Mouse (Mus musculus) megakaryocyte progenitor cell, adult 5-6 weeks (primary cell): ENCODE data around the gene Ndufs2. TPM values are rescaled to one million over a fixed set of nuclear protein-coding genes. Genes with fewer than 3 reads are reported as not detected.
A peak's percentile ranks its signal among the peaks of the same experiment; 100 is the strongest.

Source experiments
- ATAC-seq: replicated peaks from 2 replicates; pipeline ENCODE4 v1.8.0; 2016; ENCODE audit warnings: mild to moderate bottlenecking, moderate TSS enrichment, inconsistent platforms; ENCODE audit not compliant: poor library complexity
- total RNA-seq, 2 experiments: library from RNA; stranded (forward) in 1 of 2; stranded (reverse) in 1 of 2; fragments of 157-497, 149-512 nt in 1 of 2; fragments of 200-1000 nt in 1 of 2; gene quantifications; 2 replicates each; pipeline versions ENCODE4 v1.2.3 to v1.2.4; 2015 to 2017

Ndufs2 gene
- total RNA-seq, 2 experiments from 2014 or later = 280 to 323 TPM

DNA sequence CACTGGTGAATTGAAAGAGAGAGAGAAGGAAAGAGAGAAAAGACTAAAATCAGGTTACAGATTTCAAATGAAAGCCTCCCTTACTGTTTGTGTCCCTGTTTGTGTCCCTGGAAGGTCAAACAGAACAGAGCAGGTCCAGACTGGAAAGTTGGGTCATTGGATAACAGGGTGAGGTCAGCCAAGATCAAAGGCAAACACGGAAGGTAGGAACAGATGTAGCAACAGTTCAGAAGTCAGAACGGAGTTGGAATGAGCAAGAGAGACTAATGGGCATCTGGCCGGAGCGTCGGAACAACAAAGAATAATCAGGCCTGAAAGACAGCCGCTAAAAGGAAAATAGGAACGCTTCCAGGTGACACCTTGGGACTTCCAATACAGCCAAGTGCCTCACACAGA, 46.9 kb downstream of the Ndufs2 start:
- ATAC-seq = no peak

DNA sequence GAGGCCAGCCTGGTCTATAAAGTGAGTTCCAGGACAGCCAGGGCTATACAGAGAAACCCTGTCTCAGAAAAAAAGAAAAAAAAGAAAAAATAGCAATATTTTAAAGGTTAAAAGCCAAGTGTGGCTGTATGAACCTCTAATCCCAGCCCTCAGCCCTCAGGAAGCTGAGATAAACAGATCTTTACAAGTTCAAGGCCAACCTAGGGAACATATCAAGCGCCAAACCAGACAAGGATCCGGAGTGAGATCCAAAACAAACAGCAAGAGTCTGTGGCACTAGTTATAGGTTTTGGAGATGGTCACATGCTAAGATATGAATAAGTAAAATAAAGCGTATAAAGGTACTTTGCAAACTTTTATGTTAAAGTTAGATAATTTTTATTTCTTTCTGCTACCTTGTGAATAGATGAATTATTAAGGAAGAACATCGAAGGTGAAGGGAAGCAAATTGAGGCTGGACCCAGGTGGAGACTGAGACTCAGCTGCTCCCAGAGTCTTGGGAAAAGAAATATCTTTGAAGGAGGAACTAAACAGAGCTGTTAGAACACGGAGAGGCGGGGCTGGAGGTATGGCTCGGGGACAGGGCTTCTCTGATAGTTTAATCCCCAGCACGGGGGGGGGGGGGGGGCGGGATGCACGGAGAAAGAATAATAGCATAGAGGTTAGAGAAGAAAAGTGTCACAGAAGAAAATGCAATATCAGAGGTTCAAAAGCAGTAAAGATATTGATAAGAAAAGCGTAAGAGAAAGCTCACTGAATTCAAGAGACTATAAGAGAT, 47.5 kb downstream of the Ndufs2 start:
- ATAC-seq = no peak

DNA sequence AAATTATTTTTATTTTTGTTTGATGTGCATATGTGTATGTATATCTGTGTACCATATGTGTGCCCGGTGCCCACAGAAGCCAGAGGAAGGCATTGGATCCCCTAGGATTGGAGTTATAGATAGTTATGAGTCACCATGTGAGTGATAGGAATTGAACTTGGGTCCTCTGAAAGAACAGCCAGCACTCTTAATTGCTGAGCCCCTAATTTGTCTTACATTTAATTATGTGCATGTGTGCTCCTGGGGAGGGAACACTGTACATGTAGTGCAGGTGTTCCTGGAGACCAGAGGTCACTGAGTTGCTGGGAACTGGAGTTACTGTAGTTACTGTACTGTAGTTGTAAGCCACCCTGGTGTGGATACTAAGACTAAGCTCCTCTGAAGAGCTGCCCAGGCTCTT, 50.4 kb downstream of the Ndufs2 start:
- ATAC-seq = no peak

DNA sequence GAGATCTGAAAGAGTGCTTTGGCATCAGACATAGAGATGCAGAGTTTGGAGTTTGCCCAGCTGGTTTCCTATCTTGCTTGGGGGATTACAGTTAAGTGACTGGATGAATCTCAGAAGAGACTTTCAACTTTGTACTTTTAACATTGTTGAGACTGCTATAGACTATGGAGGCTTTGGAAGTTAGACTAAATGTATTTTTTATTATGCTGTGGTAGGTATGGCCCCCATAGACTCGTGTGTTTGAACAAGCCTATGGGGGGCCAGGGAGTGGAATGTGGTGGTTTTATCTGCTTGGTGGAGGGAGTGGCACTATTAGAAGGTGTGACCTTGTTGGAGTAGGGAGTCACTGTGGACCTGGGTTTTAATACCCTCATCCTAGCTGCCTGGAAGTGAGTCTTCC, 51.7 kb downstream of the Ndufs2 start:
- no peak for ATAC-seq

DNA sequence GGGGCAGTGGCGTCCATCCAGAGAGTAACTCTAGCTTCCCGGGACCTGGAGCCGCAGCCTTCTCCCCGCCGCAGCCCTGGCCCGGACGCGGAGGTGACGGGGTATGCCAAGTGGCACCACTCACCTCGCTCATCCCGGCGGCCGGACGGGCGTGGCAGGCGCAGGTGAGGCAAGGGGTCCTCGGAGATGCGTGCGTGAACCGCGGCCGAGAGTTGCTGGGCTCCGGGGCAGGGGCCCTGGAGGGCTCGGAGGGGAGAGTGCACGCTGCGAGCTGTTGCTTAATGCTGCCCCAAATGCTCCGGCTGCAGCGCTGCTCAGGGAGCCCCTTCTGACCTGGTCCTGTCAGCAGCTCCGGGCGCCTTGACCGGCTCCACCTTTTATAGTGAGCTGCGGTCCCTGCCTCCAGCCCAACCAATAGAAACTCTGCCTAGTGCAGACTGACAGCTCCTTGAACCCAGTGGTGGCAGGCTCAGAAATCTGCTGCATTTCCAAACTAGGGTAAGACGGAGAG, 55.2 kb downstream of the Ndufs2 start, which contains the start of gene Pcp4l1:
Gene Pcp4l1 (minus strand): TSS at position 382 of the 511 bp plus-strand sequence.
- peak; percentile 98 for ATAC-seq

DNA sequence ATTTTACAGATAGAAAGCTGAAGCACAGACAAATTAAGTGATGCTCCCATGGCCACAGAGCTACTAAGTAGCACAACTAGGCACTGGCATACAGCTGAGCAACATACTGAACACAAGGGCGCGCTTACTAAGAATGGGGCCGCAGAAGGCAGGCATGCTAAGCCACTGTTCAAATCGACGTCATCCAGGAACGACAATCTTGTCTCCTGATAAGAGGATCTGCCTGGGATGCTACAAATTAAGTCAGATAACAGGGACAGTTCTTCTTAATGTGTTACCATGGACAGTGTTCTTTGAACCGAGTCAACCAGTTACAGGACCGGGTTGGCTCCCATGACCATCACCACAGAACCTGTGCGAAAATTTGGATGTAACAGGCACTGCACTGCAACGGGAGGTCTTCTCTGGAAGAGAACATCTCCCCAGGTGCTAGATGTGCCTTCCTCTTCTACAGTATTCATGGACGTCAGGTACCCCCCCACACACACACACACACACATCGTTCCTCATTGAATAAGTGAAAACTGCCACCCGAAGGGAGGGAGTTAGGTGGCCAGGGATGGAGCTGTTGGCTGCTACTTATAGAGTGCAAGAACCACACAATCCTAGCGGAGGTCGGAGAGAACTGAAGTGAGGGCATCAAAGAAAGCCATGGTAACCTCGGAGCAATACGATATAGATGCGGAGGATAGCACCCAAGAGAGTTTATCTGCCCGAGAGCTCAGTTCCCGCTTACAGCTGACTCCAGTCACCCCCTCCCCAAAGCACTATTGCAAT, 56.0 kb downstream of the Ndufs2 start:
- no peak for ATAC-seq

DNA sequence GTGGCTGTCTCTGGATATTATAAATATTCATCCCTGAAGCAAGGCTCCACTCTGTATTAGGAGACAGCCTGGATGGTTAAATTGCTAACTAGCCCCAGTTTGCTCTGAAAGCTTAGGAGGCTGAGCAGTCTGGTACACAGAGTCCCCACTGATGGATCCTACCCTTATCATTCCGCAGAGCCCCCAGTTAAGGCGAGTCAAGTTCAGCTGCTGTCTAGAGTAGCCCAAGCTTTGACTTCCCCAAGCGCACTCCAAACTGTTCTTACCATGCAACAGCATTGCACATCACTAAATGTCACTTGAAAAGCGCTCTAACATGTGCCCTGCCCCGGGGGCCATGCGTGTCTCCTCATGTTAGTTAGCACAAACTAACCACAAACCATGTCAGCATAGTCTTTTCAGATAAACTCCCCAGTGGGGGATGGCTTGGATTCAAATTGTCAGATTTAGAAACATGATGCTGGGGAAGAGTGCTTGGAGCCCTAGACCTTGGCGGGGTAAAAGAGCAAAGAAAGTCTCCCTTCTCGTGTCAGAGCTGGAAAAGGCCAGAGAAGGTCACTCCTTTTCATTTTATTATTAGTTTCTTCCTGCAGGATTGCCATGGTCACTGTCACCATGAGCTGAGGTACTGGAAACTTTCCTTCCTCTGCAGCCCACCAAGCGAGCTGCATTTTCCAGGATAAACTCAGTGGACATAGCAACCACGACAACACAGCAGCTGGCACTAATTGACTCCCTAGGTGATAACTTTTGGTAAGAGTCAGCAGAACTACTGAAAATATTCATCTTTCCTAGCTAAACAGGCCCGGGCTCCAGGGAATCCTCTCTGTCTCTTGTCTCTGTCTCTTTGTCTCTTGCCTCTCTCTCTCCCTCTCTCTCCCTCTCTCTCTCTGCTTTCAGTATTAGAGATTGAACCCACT, 57.0 kb downstream of the Ndufs2 start:
- ATAC-seq = no peak

DNA sequence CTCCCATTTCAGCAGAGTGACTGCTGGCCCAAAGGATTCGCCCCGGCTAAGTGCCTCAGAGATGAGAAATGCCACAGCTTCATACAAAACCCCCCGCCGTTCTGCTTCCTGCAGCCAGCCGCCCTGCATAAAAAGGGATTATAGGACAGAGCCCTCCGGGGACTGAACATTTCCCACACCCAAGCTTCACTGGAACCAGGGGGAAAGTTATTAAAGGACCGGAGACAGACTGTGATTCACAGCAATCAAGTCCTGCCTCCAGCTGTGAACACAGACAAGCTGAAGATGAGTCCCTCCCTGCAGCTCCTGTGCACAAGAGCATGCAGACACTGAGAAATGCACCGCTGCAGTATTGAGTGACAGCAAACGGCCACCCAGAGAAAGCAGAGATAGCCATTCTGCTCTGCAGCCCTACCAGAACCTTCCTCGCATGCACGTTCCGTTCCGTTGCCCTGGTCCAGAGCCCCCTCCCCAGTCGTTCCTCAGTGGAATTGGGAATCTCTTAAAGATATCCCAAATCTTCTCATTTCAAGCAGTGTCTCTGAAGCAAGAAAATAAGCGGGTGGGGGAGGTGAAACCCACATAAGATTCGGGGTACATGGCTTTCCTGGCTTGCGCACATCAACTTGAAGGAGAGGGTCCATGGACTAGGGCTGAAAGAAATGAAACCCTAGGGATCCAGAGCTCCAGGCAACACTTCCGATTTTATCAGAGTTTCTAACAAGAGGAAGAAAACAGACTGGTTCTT, 57.9 kb downstream of the Ndufs2 start:
- no peak for ATAC-seq

DNA sequence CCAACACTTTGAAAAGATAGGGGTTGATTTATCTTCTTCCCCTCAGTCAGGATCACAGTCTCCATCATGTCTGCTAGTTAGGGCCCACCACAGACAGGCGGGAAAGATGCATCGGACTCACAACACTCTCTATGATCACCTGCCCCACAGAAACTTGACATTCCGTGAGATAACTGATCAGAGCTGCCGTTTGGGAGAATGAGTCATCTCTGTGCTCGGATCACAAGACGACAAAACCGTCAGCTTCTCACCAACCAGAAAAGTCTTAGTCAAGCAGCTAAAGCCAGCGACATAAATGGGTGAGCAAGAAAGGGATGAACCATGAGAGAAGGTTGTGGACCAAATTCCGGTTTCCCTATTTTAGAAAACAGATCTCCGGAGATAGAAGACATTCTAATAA, 58.9 kb downstream of the Ndufs2 start:
- no peak for ATAC-seq

DNA sequence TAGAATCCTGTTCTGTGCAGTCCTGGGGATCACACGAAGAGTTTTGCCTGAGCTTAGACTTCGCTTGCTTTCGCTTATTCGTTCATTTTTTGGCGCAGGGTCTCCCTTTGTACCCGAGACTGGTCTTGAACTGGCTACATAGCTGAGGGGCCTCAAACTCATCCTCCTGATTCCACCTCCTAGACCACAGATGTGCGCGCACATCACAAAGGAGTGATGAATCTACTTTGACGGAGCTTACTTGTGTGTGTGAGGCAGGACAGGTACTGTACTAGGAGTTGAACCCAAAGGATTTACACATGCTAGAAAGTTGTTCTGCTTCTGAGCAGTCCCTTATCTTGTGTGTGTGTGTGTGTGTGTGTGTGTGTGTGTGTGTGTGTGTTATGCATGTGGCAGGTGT, 60.4 kb downstream of the Ndufs2 start:
- ATAC-seq = no peak

DNA sequence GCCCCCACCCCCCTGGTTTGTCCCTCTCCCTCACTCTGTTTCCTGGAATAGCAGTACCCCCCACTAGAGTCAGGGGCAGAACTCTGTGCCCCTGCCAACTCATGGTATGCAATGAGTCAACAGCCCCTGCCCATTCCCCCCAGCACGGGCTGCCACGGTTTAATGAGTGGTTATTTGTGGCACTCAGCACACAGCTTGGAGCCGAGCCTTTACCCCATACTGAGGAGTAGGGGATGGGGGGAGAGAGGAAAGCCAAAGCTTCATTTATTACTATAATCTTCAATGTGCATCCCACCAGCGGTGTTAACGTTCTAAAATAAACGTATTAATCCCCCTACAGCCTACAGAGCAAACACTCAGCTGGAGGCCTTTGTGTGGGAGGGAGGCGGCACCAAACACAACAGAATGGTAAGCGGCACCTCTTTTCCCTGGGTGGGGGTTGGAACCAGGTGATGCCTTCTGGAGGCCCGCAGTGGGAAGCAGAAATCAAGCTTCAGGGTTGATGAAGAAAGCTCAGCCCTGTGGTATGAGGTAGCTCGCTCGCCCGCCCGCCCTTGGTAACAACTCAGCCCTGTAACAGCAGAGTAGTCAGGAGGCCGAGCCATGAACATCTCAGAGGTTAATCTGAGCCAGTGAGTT, 61.6 kb downstream of the Ndufs2 start:
- no peak for ATAC-seq

DNA sequence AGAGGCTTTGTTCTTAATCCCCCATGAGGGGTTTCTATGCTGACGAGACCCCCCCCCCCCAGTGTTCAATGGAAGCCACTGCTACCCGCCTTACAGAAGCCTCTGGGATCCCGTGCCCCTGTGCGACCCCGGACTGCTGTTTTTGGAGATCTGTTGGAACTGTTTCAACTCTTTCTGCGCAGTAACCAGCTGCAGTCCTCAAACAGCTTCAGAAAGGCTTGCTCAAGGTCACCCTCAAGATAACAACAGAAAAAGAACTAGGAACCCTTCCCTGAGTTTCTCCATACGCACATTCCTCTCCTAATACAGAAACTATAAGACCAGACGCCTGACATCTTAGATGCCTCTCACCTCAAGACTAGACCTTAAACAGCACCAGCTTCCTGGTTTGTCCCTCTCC, 62.1 kb downstream of the Ndufs2 start:
- no peak for ATAC-seq

DNA sequence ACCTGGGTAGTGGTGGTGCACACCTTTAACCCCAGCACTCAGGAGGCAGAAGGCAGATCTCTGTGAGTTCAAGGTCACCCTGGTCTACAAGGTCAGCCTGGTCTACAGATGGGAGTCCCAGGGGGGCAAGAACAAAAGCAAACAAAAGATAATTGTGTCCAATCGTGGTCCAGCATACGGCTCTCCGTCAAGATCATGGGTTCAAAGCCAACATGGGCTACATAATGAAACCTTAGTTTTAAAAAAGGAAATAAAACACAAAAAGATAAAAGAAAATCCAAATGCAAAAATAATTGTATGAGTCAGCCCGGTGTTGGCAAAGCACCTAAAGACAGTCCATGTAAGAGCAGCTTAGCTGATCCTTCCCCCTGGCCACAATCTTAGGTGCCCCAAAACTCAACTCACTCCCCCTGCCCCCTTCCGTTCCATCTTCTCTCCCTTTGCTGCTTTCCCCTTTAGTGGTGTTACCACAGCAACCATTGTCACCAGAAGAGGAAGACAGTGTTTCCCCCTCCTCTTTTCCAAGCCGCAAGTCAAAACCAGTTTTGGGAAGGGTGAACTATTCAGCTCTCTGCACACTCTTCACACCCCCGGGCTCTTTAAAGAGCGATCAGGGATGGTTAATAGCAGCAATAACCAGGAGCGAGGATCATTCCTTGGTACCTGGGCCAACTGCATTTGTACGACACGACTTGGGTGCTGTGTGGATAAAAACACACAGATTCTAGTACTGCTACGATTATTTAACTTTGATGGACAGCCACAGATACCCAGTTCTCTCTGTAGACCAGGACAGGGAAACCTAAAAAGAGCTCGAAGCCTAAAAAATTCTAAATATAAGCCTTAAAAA, 63.1 kb downstream of the Ndufs2 start:
- peak; percentile 51 for ATAC-seq

DNA sequence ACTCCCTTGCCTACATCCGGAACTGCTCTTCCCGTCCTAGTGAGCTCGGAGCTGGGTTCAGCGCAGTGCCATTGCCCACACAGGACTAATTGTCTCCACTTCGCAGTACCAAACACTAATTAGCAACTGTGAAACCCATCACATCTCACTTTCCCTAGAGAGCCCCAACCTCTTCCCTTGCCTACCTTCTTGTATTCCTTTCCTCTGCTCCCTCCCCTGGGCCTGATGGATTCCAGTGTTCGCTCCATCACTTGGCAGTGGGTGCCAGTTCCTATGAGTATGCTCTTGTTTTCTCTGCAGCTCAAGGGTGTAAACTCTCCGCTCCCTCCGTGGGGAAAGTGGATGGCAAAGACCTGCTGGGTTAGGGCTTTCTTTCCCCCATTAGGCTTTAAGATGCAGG, 65.5 kb downstream of the Ndufs2 start:
- no peak for ATAC-seq

Other genes with a start within 250 kb of the Ndufs2 start
- 5.4 and 10.5 TPM in 2 replicates for gene Fcgr4, start 232.5 kb downstream of the Ndufs2 start, total RNA-seq (2015)
- gene Fcgr4, start 232.5 kb downstream of the Ndufs2 start, total RNA-seq (2017) = 7.7 and 8.0 TPM in 2 replicates
- gene Fcgr3, start 186.5 kb downstream of the Ndufs2 start, total RNA-seq (2015) = 384 and 416 TPM in 2 replicates
- gene Fcgr3, start 186.5 kb downstream of the Ndufs2 start, total RNA-seq (2017) = 406 and 474 TPM in 2 replicates
- gene Cfap126, start 137.5 kb downstream of the Ndufs2 start, total RNA-seq (2015) = 2.0 and 4.2 TPM in 2 replicates
- 1.0 and 4.8 TPM in 2 replicates for gene Cfap126, start 137.5 kb downstream of the Ndufs2 start, total RNA-seq (2017)
- gene Sdhc, start 100.8 kb downstream of the Ndufs2 start, total RNA-seq (2015) = 154 and 160 TPM in 2 replicates
- gene Sdhc, start 100.8 kb downstream of the Ndufs2 start, total RNA-seq (2017) = 63.2 and 69.4 TPM in 2 replicates
- not detected in 2 replicates for gene Mpz, start 100.7 kb downstream of the Ndufs2 start, total RNA-seq (2015)
- gene Mpz, start 100.7 kb downstream of the Ndufs2 start, total RNA-seq (2017) = not detected in 2 replicates
- 12.8 and 14.4 TPM in 2 replicates for gene Pcp4l1, start 55.1 kb downstream of the Ndufs2 start, total RNA-seq (2015)
- gene Pcp4l1, start 55.1 kb downstream of the Ndufs2 start, total RNA-seq (2017) = 7.1 and 8.5 TPM in 2 replicates
- not detected in 2 replicates for gene Nr1i3, start 37.4 kb downstream of the Ndufs2 start, total RNA-seq (2015)
- gene Nr1i3, start 37.4 kb downstream of the Ndufs2 start, total RNA-seq (2017) = 0.12 and 0.17 TPM in 2 replicates
- 13.0 and 15.4 TPM in 2 replicates for gene Tomm40l, start 28.9 kb downstream of the Ndufs2 start, total RNA-seq (2015)
- gene Tomm40l, start 28.9 kb downstream of the Ndufs2 start, total RNA-seq (2017) = 18.2 and 25.7 TPM in 2 replicates
- 0.94 and 2.3 TPM in 2 replicates for gene Apoa2, start 26.3 kb downstream of the Ndufs2 start, total RNA-seq (2015)
- gene Apoa2, start 26.3 kb downstream of the Ndufs2 start, total RNA-seq (2017) = not detected in 2 replicates
- 293 and 379 TPM in 2 replicates for gene Fcer1g, start 17.0 kb downstream of the Ndufs2 start, total RNA-seq (2015)
- 101 and 178 TPM in 2 replicates for gene Fcer1g, start 17.0 kb downstream of the Ndufs2 start, total RNA-seq (2017)
- not detected in 2 replicates for gene Adamts4, start 967 bp downstream of the Ndufs2 start, total RNA-seq (2015)
- gene Adamts4, start 967 bp downstream of the Ndufs2 start, total RNA-seq (2017) = not detected in 2 replicates
- 14.7 and 16.1 TPM in 2 replicates for gene B4galt3, start 18.9 kb upstream of the Ndufs2 start, total RNA-seq (2015)
- gene B4galt3, start 18.9 kb upstream of the Ndufs2 start, total RNA-seq (2017) = 18.0 and 22.6 TPM in 2 replicates
- 18.0 and 20.2 TPM in 2 replicates for gene Ppox, start 29.8 kb upstream of the Ndufs2 start, total RNA-seq (2015)
- 10.3 and 15.0 TPM in 2 replicates for gene Ppox, start 29.8 kb upstream of the Ndufs2 start, total RNA-seq (2017)
- 36.0 and 38.2 TPM in 2 replicates for gene Usp21, start 36.6 kb upstream of the Ndufs2 start, total RNA-seq (2015)
- gene Usp21, start 36.6 kb upstream of the Ndufs2 start, total RNA-seq (2017) = 18.7 and 24.5 TPM in 2 replicates
- 127 and 149 TPM in 2 replicates for gene Ufc1, start 43.6 kb upstream of the Ndufs2 start, total RNA-seq (2015)
- gene Ufc1, start 43.6 kb upstream of the Ndufs2 start, total RNA-seq (2017) = 93.2 and 115 TPM in 2 replicates
- 24.6 and 25.4 TPM in 2 replicates for gene Dedd, start 77.8 kb upstream of the Ndufs2 start, total RNA-seq (2015)
- gene Dedd, start 77.8 kb upstream of the Ndufs2 start, total RNA-seq (2017) = 11.6 and 18.6 TPM in 2 replicates
- 7.6 and 9.8 TPM in 2 replicates for gene Nit1, start 94.3 kb upstream of the Ndufs2 start, total RNA-seq (2015)
- 31.7 and 34.1 TPM in 2 replicates for gene Nit1, start 94.3 kb upstream of the Ndufs2 start, total RNA-seq (2017)
- 50.2 and 52.3 TPM in 2 replicates for gene Pfdn2, start 94.3 kb upstream of the Ndufs2 start, total RNA-seq (2015)
- gene Pfdn2, start 94.3 kb upstream of the Ndufs2 start, total RNA-seq (2017) = 35.5 and 52.3 TPM in 2 replicates
- gene Klhdc9, start 109.4 kb upstream of the Ndufs2 start, total RNA-seq (2015) = 0.96 TPM in 1 of 2 replicates, not detected in the other
- 0.33 and 0.71 TPM in 2 replicates for gene Klhdc9, start 109.4 kb upstream of the Ndufs2 start, total RNA-seq (2017)
- gene Nectin4, start 118.7 kb upstream of the Ndufs2 start, total RNA-seq (2015) = 0.15 and 0.49 TPM in 2 replicates
- gene Nectin4, start 118.7 kb upstream of the Ndufs2 start, total RNA-seq (2017) = 0.37 and 0.84 TPM in 2 replicates
- gene Arhgap30, start 137.6 kb upstream of the Ndufs2 start, total RNA-seq (2015) = 30.2 and 31.7 TPM in 2 replicates
- 68.0 and 70.5 TPM in 2 replicates for gene Arhgap30, start 137.6 kb upstream of the Ndufs2 start, total RNA-seq (2017)
- gene Usf1, start 159.9 kb upstream of the Ndufs2 start, total RNA-seq (2015) = 16.3 and 17.1 TPM in 2 replicates
- 61.3 and 64.3 TPM in 2 replicates for gene Usf1, start 159.9 kb upstream of the Ndufs2 start, total RNA-seq (2017)
- 0.42 and 0.67 TPM in 2 replicates for gene Tstd1, start 167.5 kb upstream of the Ndufs2 start, total RNA-seq (2015)
- 1.9 and 3.8 TPM in 2 replicates for gene Tstd1, start 167.5 kb upstream of the Ndufs2 start, total RNA-seq (2017)
- gene F11r, start 186.1 kb upstream of the Ndufs2 start, total RNA-seq (2015) = 0.15 and 0.44 TPM in 2 replicates
- 0.68 TPM in 1 of 2 replicates, not detected in the other for gene F11r, start 186.1 kb upstream of the Ndufs2 start, total RNA-seq (2017)